Mouse (Mus musculus) mouse trophoblast stem cell (cell line): ENCODE results near the gene Rft1.
"Not testable (repeated sequence)": the region's sequence is repeated elsewhere in the genome, so short reads cannot be mapped to it uniquely, and the experiment has no call there.

ENCODE experiments used
- in situ Hi-C, 2 experiments: fragments of 300-500 bp; cut with MseI, MboI; formaldehyde crosslinking; loops; 2 replicates in 1 of 2; 3 replicates in 1 of 2; pipeline ENCODE4 v1.15.1; 2025

Rft1 gene

DNA sequence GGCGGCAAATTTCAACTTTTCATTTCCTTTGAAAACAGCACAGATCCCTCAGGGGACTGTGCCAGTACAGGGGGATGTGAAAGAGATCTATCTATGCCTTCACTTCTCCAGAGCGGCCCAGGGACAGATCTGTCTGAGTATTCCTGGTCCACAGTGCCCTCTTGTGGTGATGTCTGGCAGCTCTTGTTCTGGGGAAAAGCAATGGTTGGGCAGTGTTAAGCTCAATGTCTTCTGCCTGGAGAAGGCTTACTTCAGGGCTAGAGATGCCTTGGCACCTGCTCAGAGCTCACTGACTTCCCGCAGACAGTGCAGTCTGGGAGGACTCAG lies 17.8 kb downstream of the Rft1 start:
- in situ Hi-C loops = loop anchor here (5.0 kb wide), 2 partner anchors 80 to 85 kb away; no protein-coding TSS in a partner anchor

DNA sequence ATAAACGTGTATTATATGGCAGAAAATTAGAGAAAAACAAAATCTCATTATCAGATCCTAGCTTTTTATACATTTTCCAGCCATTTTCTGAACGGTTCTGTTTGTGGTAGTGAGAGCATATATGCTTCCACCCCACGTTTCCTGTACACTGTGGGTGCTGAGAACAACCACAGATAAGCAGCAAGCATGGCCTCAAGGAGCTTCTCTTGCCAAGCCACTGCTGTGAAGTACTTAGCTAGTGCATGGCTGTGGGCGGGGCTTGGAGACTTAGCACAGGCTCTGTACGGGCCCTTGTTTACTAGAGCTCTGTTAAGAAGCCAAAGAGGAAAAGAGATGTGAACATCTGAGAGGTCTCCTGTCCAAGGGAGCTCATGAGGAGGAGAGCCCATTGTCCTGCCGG lies 20.8 kb downstream of the Rft1 start:
- in situ Hi-C loops = loop anchor here (5.0 kb wide), 2 partner anchors 83 to 88 kb away; no protein-coding TSS in a partner anchor

DNA sequence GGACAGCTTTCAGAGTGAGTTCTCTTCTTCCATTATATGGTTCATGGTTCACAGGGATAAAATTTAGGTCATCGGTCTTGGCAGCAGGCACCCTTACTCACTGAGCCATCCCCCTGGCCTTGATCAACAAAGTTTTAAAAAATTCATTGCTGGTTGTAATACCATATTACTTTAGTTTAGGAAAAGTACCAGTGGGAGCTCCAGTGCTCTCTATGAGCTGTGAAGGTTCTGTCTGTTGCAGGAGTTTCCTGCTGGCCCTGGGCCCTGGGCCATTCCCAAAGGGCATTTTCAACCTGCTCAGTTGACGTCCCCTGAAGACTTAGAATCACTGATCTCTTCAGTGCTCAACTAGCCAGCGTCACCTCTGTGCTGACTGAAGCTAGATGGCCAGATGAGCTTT lies 28.0 kb downstream of the Rft1 start:
- in situ Hi-C loops = no loop called here

DNA sequence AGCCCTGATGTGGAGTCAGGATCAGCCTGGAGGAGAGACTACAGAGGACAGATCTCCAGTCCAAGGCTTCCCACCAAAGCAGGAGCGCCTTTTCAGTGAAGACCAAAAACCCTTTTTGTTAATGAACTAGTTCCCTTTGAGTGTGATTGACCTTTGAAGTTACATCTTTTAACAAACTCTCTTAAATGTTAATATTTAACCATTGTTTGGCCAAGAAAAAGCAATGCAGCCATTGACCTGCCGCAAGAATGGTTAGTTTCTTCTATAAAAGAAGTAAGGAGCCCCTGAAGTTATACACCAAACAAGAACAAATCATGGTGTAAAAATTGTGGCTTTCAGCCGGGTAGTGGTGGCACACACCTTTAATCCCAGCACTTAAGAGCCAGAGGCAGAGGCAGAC lies 36.5 kb downstream of the Rft1 start:
- in situ Hi-C loops = no loop called here

DNA sequence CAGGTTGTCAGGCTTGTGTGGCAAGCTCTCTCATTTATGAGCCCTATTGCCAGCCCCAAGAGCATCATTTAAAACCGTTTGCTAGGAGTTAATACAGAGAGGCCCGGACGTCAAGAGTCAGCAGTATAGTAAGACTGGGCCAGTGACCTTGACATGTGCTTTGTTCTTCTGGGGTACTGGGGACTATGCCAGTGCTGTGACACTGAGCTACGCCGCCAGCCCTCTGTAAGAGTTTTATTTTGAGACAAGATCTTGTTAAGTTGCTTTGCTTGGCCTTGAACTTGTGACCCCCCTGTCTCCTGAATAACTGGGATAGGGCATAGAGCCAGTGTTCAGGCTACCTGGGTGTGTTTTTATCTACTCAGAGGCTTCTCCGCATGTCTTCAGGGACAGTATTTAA lies 38.3 kb downstream of the Rft1 start:
- in situ Hi-C loops = no loop called here

DNA sequence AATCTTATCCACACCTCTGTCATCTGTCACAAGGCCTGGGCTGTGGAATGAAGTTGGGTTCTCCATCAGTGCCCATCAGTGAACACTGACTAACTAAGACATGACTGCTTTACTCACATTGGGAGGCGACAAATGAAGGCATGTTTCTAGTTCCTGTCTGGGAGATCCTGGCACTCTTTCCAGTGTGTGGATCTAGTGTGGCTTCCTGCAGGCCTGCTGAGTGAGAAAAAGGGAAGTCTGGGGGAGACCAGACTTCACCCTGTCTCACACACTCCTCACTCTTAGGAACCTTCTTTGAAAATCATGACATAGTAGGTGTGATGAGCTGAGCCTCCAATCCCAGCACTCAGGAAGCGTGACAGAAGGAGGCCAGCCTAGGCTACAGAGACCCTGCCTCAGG lies 40.6 kb downstream of the Rft1 start:
- in situ Hi-C loops = no loop called here

DNA sequence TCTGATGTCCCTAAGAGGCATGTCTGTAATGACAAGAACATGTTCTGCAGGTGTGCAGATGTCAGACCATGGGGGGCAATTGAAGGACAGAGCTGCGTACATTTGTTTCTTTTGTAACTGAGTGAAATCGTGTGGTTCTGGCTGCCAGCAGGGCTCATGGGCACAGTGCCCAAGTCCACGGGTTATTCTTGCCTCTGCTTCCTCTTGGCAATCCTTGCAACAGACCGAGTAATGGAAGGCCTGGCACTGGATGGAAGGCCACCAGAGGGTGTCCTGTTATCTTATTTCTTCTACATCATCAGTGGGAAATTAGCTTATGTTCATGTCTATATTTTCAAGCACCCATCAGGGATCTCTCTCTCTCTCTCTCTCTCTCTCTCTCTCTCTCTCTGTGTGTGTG lies 41.4 kb downstream of the Rft1 start:
- in situ Hi-C loops = no loop called here

DNA sequence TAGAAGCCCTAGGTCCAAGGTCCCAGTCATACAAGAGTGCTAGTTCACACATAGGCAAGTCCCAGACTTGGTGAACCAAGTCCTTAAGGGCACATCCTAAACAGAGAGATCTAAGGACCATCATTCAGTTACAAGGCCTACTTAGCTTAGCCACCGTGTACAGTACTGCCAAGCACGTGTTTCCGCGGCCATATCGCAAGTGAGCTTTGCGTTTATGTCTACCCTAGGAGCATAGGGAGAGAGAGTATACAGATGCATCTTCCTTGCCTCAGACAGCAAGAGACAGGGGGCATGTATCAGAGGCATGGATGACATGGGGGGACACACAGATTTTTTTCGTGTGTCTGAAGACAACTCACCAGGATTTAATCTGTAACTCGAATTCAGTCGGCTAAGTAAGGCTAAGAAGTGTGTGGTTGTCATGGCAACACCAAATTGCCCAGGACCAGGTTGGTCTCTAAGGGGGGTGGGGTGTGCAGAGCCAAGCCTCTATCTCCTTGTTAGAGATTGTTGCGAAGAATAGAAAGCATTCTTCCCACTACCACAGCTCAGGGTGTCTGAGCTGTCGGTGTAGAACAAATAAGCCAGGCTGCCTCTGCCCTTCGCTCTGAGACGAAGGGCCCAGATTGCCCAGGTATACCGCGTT lies 43.4 kb downstream of the Rft1 start:
- in situ Hi-C loops = no loop called here

DNA sequence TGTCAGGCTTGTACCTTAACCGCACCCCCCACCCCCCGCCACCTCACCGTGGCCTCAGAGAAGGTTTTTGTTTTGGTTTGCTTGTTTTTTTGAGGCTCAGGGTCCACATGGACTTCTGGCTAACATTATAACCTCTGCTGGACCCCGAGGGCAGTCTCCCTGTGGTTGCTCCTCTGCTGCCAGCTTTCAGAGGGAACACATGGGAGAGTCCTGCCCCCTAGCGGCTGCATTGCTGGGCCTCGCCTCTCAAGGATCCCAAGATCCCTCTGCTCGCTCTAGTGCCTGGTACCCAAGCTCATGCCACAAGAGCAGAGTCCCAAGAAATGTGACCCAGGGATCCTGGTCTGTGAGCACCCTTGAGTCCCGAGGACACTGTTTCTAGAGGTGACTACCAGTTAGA lies 45.5 kb downstream of the Rft1 start:
- in situ Hi-C loops = no loop called here

DNA sequence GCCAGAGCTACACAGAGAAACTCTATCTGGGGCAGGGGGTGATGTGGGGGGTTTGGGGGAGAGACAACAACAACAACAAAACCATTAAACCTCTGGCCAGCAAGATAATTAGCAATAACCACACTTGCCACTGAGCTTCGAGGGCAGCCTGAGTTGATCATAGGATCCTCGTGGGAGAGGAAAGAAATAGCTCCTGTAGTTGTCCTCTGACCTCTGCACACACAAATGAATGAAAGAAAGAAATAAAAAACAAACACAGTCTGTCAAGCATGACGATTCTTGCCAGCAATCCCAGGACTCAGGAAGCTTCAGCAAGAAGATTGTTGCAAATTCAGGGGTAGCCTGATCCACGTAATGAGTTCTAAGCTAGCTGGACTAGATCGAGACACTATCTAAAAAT lies 48.4 kb downstream of the Rft1 start:
- in situ Hi-C loops = no loop called here

DNA sequence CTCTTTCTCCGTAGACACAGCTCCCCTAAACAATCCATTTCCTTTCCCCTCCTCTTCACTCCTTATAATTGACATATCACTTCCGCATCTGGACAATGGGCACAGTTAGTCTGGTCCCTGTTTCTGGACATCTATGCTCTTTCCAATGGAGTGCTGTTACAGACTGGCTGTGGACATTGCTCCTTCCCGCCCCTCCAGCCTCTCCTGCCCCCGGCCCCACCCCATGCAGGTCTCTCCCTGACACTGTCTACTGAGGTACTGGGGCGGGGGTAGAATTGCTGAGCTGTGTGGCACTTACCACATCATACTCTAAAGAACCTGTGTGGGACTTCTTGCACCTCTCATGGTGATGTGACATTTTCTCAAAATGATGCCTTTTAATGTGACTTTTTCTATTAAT lies 48.9 kb downstream of the Rft1 start:
- in situ Hi-C loops = no loop called here

DNA sequence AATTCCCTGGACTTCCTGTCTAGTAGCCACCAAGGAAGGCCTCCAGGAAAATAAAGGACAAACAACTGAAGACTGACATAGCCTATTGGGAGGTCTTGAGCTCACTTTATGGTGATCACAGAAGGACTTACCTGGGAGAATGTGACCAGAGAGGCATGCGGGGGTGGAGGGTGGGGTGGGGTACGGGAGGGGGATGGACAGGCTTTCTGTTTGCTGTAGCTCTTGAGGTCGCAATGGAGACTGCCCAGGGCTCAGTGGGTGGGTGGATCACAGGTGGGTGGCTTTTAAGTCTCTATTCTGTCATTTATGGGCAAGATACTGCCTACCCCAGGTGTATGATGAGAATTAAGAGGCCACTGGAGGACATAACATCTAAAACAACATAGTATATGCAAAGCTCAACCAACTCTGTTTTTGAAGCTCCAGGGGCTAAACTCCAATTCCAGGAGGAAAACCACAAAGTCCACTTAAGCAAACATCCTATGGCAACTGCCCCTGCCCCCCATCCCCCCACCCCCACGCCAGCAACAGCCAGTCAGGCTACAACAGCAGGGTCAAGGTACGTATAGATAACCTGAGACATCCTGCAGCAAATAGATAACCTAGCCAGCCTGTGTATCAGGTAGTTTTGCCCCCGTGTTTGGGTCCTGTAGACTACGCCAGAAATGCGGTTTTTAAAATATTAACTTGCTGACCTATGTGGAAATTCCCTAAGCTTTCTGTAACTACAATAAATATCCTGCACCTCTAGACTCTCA lies 50.1 kb downstream of the Rft1 start:
- in situ Hi-C loops = no loop called here

DNA sequence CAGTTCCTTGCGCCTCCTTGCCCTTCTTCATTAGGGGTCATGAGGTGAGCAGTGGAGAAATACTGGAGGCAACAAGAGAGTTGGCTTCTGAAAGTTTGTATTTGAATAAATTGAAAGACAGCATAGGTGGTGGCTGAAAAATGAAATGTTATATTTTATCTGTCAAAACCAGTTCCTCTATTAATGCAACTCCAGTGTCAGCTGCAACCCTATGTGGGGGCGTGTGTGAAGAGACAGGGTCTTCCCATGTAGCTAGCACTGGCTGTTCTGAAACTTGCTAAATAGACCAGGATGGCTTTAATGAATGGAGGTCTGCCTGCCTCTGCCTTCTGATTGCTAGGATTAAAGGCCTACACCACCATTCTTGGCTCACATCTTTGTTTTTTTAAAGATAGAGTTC lies 57.7 kb downstream of the Rft1 start:
- in situ Hi-C loops = no loop called here

DNA sequence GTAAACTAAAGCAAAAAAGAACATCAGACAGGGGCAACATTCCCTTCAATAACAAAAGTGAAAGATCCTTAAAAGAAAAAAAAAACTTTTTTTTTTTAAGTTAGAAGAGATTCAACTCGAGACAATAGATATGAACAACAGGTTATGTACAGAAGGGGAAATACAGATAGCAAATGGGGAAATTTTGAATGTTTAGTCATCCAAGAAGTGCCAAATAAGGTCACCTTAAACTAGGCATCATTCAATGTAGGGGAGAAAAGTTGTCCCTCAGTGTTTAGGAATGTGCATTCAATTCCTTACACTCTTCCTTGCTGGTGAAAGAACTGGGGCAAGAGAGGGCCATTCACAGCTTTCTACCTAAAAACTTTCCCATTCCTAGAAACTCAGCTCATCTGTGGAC lies 59.6 kb downstream of the Rft1 start:
- in situ Hi-C loops = no loop called here

DNA sequence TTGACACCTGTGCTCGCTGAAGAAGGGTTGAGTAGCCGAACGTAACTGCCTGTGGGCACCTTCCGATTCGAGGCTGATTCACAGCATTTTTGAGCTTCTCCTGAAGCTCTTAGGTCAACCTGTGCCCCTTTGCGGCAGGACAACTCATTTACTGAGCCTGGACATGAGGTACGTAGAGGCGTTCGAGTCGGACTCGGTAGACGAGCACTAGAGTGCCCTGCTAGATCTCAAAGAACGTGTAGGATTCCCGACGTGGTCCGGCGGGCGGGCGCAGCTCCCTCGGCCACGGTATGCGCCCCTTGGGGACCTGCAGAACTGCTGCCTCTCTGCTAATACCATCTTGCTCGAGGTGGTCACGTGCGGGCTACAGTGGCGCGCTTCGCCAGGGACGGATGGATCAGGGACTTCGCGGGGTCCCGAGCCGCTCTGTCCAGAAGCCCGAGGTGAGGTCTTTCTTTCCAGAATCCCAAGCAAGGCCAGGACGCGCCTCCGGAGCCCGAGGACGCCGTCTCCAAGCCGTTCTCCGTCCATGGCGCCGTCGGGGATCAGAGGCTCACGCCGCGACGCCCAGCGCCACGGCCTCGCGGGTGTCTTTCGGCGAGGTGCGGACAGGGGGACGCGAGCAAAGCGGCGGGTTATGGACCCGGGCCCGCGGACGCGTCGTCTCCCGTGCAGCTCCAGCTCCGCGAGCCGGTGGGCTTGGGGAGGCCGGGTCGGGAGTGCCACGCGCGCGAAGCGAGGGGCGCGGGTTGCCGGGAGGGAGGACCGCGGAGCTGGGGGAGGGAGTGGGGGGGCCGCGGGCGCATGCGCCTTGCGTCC lies 60.8 kb downstream of the Rft1 start, which contains the start of gene Sfmbt1:
Gene Sfmbt1 (plus strand): TSS at position 51 of the 819 bp plus-strand sequence.
- in situ Hi-C loops = no loop called here

DNA sequence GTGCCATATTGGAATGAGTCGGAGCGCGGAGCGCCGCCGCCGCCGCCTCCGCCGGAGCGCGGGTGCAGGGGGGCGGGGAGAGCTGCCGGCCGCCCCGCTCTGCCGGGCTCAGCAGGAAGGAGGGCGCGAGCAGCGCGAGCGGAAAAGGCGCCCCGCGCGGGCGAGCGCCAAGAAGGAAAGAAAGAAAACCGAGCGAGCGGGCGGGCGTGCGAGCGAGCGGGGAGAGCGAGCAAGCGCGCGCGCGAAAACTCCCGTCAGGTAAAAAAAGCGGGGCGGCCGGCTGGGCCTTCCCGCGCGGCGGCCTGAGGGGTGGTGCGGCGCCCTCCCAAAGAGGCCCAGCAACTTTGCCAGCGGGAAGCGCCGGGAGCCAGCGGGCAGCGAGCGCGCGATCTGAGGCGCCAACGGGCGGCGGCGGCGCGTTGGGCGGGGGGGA lies 61.5 kb downstream of the Rft1 start:
- in situ Hi-C loops = no loop called here

DNA sequence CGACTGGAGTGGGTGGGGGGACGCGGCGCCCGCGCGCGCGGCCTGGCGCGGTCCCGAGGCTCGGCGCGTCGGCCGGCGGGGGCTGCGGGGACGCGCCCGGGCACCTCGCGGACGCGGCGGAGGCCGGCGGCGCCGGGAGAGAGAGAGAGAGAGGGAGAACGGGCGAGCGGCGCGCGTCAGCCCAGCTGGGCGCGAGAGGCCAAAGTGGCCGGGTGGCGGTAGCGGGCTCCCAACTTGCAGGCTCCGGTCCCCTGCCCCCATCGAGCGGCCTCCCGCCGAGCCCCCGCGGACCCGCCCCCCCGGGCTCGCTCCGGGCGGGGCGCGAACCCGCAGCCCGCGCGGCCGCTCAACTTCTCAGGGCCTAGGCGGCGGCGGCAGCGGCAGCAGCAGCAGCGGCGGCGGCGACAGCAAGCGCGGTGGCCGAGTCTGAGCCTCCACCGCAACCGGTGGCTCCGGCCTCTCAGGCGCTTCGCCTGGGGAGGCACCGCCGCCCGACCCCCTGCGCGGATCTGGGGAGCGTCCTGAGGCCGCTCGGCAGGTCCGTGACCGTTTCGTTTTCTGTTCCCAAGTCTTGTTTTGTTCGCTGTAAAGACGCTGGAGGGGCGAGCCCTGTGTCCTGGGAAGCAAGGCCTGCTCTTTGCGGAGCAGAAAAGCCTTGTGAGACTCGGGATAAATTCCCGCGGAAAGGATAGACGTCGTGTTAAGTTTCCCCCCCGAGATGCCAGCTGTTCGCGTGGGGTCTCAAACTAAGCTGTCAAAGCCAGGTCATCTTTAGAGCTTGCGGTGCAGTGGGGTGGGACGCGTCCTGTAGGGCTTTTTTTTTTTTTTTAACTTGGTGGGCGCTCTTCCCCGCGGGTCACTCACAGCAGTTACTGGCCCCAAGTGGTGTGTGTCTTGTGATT lies 62.1 kb downstream of the Rft1 start:
- in situ Hi-C loops = no loop called here

DNA sequence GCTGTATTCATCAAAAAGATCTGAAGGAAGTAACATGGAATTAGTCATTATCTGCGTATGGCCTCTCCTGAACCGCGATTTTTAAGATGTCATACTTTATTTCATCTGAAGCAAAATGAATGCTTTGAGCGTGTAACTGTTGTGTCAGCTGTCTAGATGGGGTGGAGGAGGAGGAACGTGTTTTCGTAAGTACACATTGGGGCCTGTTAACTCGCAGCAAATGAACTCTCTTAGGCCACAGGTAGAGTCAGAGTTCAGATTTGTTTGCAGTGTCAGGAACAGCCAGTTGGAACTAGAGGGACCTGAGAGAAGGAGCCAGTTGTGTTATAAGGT lies 62.8 kb downstream of the Rft1 start:
- in situ Hi-C loops = no loop called here

DNA sequence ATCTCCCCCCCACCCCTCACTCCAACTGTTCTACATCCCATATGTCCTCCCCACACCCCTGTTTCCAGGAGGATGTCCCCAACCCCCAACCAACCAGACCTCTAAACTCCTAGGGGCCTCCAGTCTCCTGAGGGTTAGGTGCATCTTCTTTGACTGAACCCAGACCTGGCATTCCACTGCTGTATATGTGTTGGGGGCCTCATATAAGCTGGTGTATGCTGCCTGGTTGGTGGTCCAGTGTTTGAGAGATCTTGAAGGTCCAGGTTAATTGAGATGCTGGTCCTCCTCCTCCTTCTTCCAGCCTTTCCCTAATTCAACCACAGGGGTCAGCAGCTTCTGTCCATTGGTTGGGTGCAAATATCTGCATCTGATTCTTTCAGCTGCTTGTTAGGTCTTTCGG lies 64.5 kb downstream of the Rft1 start:
- in situ Hi-C loops = not testable (repeated sequence)

DNA sequence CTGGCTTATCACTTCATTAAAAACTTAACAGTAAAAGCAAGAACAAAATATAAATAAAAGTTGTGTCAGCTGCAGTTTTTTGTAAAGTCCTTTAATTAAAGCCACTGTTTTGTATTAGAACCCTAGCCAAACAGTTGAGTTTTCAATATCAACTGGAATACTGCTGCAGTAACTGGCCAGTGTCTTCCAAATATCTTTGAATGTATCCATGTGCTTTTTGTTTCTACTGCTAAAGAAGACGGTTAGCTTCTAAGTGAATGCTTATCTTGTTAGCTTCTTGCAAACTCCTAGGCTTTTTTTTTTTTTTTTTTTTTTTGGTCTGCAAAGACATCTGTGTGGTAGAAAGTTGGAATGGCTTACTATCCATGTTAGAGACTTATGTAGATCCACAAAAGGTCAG lies 65.4 kb downstream of the Rft1 start:
- in situ Hi-C loops = no loop called here

DNA sequence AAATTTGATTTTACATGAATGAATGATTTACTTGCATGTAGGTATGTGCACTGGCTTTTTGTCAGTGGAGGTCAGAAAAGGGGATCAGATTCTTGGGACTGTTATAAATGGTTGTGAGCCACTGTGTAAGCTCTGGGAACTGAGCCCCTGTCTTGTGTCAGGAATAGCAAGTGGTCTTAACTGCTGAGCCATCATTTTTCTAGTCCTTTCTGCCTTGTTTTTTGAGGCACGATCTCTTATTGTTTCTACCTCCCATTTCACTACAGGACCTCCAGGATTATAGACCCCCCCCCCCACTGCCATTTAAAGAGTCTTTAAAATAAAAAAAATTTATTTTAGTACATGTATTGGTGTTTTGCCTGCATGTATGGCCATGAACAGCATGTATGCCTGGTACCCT lies 67.7 kb downstream of the Rft1 start:
- in situ Hi-C loops = no loop called here

DNA sequence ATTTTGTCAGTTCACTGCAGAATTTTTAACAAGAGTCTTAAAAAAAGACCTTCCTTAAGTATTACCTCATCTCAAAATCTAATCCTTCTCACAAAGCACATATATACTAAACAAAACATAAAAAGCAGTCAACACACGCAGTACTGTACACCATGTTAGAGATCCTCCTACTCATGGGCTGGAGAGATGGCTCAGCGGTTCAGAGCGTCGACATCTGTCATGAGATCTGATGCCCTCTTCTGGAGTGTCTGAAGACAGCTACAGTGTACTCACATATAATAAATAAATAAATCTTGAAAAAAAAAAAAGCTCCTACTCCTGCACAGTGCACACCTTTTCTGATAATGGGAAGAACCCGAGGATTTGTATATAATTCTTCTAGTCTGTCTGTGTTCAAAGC lies 68.2 kb downstream of the Rft1 start:
- in situ Hi-C loops = no loop called here
